Mouse (Mus musculus) stomach, embryonic 15.5 days (tissue): ENCODE measurements around the gene Lcn3. TPM values are rescaled to one million over a fixed set of nuclear protein-coding genes. Genes with fewer than 3 reads are reported as not detected.

Experiments
- polyA plus RNA-seq: library from polyadenylated mRNA; unstranded; fragments of >200 nt; fragmentation: Nextera tagmentation; extraction: Ambion mirVana; gene quantifications from 2 replicates; pipeline ENCODE4 v1.2.1, GENCODE M21; 2015

The Lcn3 gene
- polyA plus RNA-seq, 1 experiment from 2014 or later = not detected

Other genes with a start within 250 kb of the Lcn3 start
- 29.4 and 31.2 TPM in 2 replicates for gene Traf2, start 218.6 kb upstream of the Lcn3 start, polyA plus RNA-seq
- gene Edf1, start 207.7 kb upstream of the Lcn3 start, polyA plus RNA-seq = 371 and 375 TPM in 2 replicates
- 74.5 and 104 TPM in 2 replicates for gene Mamdc4, start 190.7 kb upstream of the Lcn3 start, polyA plus RNA-seq
- 144 and 151 TPM in 2 replicates for gene Phpt1, start 190.3 kb upstream of the Lcn3 start, polyA plus RNA-seq
- 1.0 and 1.1 TPM in 2 replicates for gene Ajm1, start 183.8 kb upstream of the Lcn3 start, polyA plus RNA-seq
- 64.2 and 65.6 TPM in 2 replicates for gene Rabl6, start 157.0 kb upstream of the Lcn3 start, polyA plus RNA-seq
- gene Ccdc183, start 147.9 kb upstream of the Lcn3 start, polyA plus RNA-seq = 0.19 and 0.21 TPM in 2 replicates
- gene Tmem141, start 143.6 kb upstream of the Lcn3 start, polyA plus RNA-seq = 24.3 and 25.0 TPM in 2 replicates
- 4.0 and 6.2 TPM in 2 replicates for gene Fcna, start 137.5 kb upstream of the Lcn3 start, polyA plus RNA-seq
- not detected in 2 replicates for gene Lcn8, start 112.4 kb upstream of the Lcn3 start, polyA plus RNA-seq
- gene Lcn5, start 107.6 kb upstream of the Lcn3 start, polyA plus RNA-seq = not detected in 2 replicates
- gene Lcn6, start 88.8 kb upstream of the Lcn3 start, polyA plus RNA-seq = not detected in 2 replicates
- not detected in 2 replicates for gene Lcn10, start 82.8 kb upstream of the Lcn3 start, polyA plus RNA-seq
- not detected in 2 replicates for gene Obp2a, start 65.5 kb upstream of the Lcn3 start, polyA plus RNA-seq
- gene Bmyc, start 58.8 kb upstream of the Lcn3 start, polyA plus RNA-seq = 79.4 and 83.4 TPM in 2 replicates
- gene Obp2b, start 28.6 kb upstream of the Lcn3 start, polyA plus RNA-seq = not detected in 2 replicates
- gene Lcn11, start 11.4 kb downstream of the Lcn3 start, polyA plus RNA-seq = not detected in 2 replicates
- gene Gm13539, start 16.7 kb downstream of the Lcn3 start, polyA plus RNA-seq = not detected in 2 replicates
- gene Glt6d1, start 50.3 kb downstream of the Lcn3 start, polyA plus RNA-seq = not detected in 2 replicates
- not detected in 2 replicates for gene Lcn9, start 57.6 kb downstream of the Lcn3 start, polyA plus RNA-seq
- not detected in 2 replicates for gene Sohlh1, start 81.7 kb downstream of the Lcn3 start, polyA plus RNA-seq
- gene Kcnt1, start 98.2 kb downstream of the Lcn3 start, polyA plus RNA-seq = 0.39 and 0.62 TPM in 2 replicates
- 18.6 and 19.0 TPM in 2 replicates for gene Camsap1, start 217.7 kb downstream of the Lcn3 start, polyA plus RNA-seq